Mouse (Mus musculus) lung, postnatal 0 days (tissue): ENCODE measurements at regions not wholly inside any gene's neighbourhood (a gene's known extent, or its start where the extent isn't known, plus 50 kb on each side); places are given as distances from the start of the nearest gene placed in this dataset.

Experiments
- CTCF ChIP-seq: IDR thresholded peaks from 2 replicates; pipeline ENCODE4 v1.5.1; 2016; ENCODE audit warnings: antibody characterized with exemption, mild to moderate bottlenecking
- EP300 ChIP-seq: IDR thresholded peaks from 2 replicates; pipeline ENCODE4 v1.6.1; 2016; ENCODE audit warnings: antibody characterized with exemption, mild to moderate bottlenecking, control low read depth

DNA sequence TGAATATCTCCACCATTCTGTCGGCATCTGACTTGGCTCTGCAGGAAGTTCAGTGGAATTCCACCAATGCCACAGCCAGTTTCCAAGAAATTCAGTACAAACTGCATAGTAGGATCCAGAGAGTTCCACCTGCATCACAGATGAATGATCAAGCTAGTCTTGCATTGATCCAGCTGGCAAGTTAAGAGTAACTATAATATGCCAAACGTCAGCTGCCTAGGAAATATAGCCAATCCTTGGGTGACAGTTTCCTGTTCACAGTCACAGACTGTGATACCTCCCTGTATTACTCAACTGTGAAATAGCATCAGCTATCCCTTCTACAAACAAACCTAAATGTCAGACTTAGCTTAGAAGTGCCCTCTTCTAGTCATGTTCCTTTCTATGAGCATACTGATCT, 446.6 kb upstream of the Smc2 start:
- TF ChIP-seq CTCF = no peak
- TF ChIP-seq EP300 = no peak
